Mouse (Mus musculus) R1 (cell line): Measurements from ENCODE around the gene Ppp1r1b.

Experiments used
- DNase-seq: peaks from one replicate; pipeline ENCODE4 v3.0.0-alpha.2; 2018; ENCODE audit warnings: low read depth, low spot score

Gene Ppp1r1b

GRCm38 (mm10) chr11:98392645-98393044 is 44.4 kb downstream of the Ppp1r1b start:
- no peak for DNase-seq

- DNase-seq: no peak
These were observed 45.1 kb downstream of the Ppp1r1b start for GRCm38 (mm10) chr11:98393317-98393716.

GRCm38 (mm10) chr11:98394301-98394700 is 46.1 kb downstream of the Ppp1r1b start:
- DNase-seq: no peak

GRCm38 (mm10) chr11:98395041-98395440 is 46.8 kb downstream of the Ppp1r1b start:
- DNase-seq: no peak

- DNase-seq: no peak
These were observed 49.7 kb downstream of the Ppp1r1b start for GRCm38 (mm10) chr11:98397946-98398345.

DNA sequence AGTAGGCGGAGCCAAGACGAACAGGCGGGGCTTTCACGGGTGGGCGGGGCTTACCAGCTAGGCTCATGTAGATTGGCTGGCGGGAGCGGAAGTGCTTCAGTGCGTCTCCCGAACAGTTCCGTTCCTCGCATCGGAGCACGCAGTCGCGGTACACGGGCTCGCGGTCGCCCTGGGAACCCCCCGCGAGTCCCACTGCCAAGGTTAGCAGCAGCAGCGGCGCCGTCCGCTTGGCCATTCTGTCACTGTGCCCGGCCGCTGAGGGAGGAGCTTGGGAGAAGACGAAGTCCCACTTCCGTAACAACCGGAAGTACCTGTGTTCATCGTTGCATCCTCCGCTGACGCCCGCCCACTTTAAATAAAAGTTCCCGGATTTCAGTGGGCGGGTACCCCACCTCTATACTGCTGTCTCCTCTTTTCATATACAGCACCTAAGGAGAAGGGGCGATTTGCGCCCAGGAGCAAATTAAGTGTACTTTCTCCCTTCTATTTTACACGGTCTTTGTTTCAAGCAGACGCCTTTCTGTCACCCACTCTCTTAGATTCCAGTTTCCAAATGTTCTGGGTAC is 52.0 kb downstream of the Ppp1r1b start, which contains the start of gene Pgap3:
Gene Pgap3 (minus strand): TSS at position 330 of the 566 bp plus-strand sequence.
- peak; percentile 96 for DNase-seq

- DNase-seq: no peak
These were observed 52.6 kb downstream of the Ppp1r1b start for GRCm38 (mm10) chr11:98400816-98401215.

DNA sequence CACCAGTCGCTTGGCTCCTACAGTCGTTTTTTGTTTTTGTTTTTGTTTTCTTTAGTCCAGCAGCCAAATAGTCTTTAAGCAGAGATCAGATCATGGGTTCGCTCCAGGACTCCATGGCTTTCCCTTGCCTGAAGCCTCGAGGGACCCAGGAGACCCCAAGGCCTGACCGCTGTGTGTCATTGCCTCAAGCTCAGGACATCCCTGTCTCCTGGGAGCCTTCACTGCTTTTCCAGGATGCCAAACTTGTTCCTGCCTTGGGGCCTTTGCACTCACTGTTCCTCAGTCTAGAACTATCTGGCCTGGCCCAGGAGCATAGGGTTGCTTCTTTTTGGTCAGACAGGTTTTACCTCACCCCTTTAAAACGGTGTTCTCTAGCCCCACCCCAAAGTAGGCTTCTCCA is 58.4 kb downstream of the Ppp1r1b start:
- DNase-seq: no peak
